Mouse (Mus musculus) E14TG2a.4 (cell line): ENCODE results near the gene Foxn3.
A peak's percentile ranks its signal among the peaks of the same experiment; 100 is the strongest.

Experiments used
- H3K27me3 ChIP-seq: 2 replicates; pipeline ENCODE4 v1.6.1; 2014; ENCODE audit warnings: low read length, control low read depth; ENCODE audit not compliant: insufficient read depth
- H3K36me3 ChIP-seq: 2 replicates; pipeline ENCODE4 v1.6.1; 2014; ENCODE audit warnings: low read length, control low read depth; ENCODE audit not compliant: insufficient read depth
- H3K4me1 ChIP-seq: replicated peaks from 2 replicates; pipeline ENCODE4 v1.6.1; 2014; ENCODE audit warnings: low read depth, low read length, control low read depth
- H3K4me3 ChIP-seq: replicated peaks from 2 replicates; pipeline ENCODE4 v1.5.1; 2014; ENCODE audit warnings: mild to moderate bottlenecking, low read length
- H3K9me3 ChIP-seq: 2 replicates; pipeline ENCODE4 v1.6.1; 2014; ENCODE audit warnings: low read length, control low read depth
- CTCF ChIP-seq: conservative IDR thresholded peaks from 2 replicates; pipeline ENCODE4 v1.5.1; 2014; ENCODE audit warnings: low read length
- NANOG ChIP-seq: IDR thresholded peaks from 2 replicates; pipeline ENCODE4 v1.6.1; 2014; ENCODE audit warnings: borderline replicate concordance, low read length, mixed read lengths
- POU5F1 ChIP-seq: IDR thresholded peaks from 2 replicates; pipeline ENCODE4 v1.6.1; 2014; ENCODE audit warnings: low read length, borderline replicate concordance

The Foxn3 gene

DNA sequence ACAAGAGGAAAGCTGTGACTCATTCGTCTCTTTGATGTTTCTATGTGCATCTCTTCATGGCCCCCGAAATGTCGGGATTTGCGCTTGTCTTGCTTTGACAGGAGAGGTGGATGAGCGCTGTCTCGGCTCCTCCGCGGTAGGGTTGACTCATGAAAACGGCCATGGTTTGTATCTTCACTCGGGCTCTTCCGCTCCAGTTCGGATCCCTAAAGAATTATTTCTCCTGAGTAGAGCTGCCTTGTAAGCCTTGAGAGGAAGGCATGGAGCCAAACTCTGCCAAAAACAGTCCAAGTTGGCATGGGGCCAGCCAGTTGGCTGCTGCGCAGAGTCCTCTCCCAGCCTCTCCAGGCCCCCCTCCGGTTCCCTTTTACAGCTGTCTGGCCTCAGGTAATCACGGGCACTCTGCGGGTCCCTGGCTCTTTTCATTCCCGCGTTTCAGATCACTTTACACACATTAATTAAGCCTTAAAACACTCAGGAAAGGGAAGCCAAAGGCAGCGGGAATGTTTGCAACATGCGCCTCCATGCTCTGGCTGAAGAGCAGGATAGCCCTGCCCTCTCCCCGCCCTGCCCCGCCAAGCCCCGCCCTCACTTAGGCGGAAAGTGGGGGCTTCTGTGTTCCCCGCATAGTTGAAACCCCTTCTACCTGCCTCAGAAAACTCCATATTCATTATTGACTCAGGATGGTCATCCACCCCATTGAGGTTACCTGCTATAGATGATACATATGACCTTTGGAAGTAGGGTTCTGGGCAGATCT, 7.0 kb upstream of the Foxn3 start:
- TF ChIP-seq NANOG: no peak
- no peak for TF ChIP-seq CTCF
- no peak for TF ChIP-seq POU5F1
- Histone ChIP-seq H3K9me3 (no peaks in the 10 kb centered on the region), H3K4me3 (peak overlapping the region; percentile 49), H3K27me3 (peaks cover 87% of the 10 kb centered on the region), H3K4me1 (peaks cover 39% of the 10 kb centered on the region), H3K36me3 (no peaks in the 10 kb centered on the region)

DNA sequence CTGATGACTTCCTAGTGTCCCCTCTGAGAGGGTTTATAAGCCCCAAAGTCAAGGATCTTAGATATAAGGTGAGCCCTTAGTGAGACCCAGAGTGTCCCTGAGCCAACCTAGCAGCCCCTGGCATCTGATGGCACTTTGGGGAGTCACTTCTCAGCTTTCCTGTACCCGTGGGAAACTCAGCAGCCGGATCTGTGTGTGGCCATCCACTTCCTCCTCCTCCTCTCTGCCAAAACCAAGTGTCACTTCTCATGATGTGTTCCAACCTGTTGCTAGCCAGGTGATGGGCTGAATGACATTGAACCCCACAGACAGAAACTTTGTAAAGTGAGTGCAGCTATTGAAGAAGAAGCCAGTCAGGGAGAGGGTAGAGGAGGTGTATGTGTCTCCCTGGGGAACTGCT, 2.2 kb upstream of the Foxn3 start:
- Histone ChIP-seq H3K4me1 (peaks cover 40% of the 10 kb centered on the region), H3K9me3 (no peaks in the 10 kb centered on the region), H3K27me3 (peaks cover 68% of the 10 kb centered on the region), H3K36me3 (no peaks in the 10 kb centered on the region), H3K4me3 (no peak overlapping the region)
- TF ChIP-seq CTCF (no peak), NANOG (no peak), POU5F1 (no peak)

DNA sequence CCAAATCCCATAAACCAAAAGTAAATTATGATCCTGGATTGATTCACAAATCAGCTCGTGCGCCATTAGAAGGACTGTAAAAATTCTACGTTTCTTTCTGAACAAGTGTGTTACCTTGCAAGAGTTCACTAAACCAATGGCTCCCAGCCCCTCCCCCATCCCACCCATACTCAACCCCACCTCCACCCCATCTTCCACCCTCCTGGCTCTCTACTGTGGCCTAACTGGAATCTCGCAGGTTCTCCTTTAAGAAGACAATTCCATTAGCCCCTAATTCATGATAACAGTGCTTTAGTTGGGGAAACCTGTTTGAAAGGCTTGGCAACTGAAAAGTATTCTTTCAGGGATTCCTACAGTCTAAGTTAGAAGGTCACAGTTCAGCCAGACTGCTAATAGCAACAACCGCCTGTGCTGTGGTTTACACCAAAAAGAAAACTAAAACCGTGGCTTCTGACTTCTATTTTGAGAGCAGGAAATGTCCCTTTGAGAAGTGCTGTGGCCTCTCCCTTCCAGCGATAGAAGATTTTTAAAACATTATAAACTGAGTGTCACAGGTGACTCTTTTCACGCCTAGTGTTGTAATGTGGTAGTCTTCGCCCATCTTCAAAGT, 1.0 kb upstream of the Foxn3 start:
- H3K36me3 ChIP-seq: no peaks in the 10 kb centered on the region
- H3K4me1 ChIP-seq: peaks cover 35% of the 10 kb centered on the region
- H3K27me3 ChIP-seq: peaks cover 59% of the 10 kb centered on the region
- no peaks in the 10 kb centered on the region for H3K9me3 ChIP-seq
- no peak for TF ChIP-seq NANOG
- TF ChIP-seq CTCF: no peak
- peak overlapping the region; percentile 85 for H3K4me3 ChIP-seq

- Histone ChIP-seq H3K4me1 (peaks cover 35% of the 10 kb centered on the region), H3K36me3 (no peaks in the 10 kb centered on the region), H3K9me3 (no peaks in the 10 kb centered on the region), H3K4me3 (peak overlapping the region; percentile 85), H3K27me3 (peaks cover 46% of the 10 kb centered on the region)
- TF ChIP-seq CTCF: no peak
Observed at GRCm38 (mm10) chr12:99562867-99563189, 554 bp downstream of the Foxn3 start.

GRCm38 (mm10) chr12:99562073-99562866, 1.1 kb downstream of the Foxn3 start:
- H3K27me3 ChIP-seq: peaks cover 44% of the 10 kb centered on the region
- no peaks in the 10 kb centered on the region for H3K36me3 ChIP-seq
- H3K4me3 ChIP-seq: peak overlapping the region; percentile 85
- no peak for TF ChIP-seq POU5F1
- peaks cover 35% of the 10 kb centered on the region for H3K4me1 ChIP-seq
- no peaks in the 10 kb centered on the region for H3K9me3 ChIP-seq

- Histone ChIP-seq H3K4me3 (no peak overlapping the region), H3K27me3 (peaks cover 35% of the 10 kb centered on the region), H3K4me1 (peaks cover 35% of the 10 kb centered on the region), H3K9me3 (no peaks in the 10 kb centered on the region), H3K36me3 (no peaks in the 10 kb centered on the region)
- no peak for TF ChIP-seq POU5F1
- TF ChIP-seq CTCF: no peak
- no peak for TF ChIP-seq NANOG
Observed at GRCm38 (mm10) chr12:99561333-99561766, 2.0 kb downstream of the Foxn3 start.

- TF ChIP-seq NANOG (no peak), POU5F1 (no peak), CTCF (no peak)
- Histone ChIP-seq H3K27me3 (peaks cover 29% of the 10 kb centered on the region), H3K36me3 (no peaks in the 10 kb centered on the region), H3K4me3 (no peak overlapping the region), H3K4me1 (peaks cover 35% of the 10 kb centered on the region), H3K9me3 (no peaks in the 10 kb centered on the region)
Observed at GRCm38 (mm10) chr12:99560701-99561332, 2.6 kb downstream of the Foxn3 start.

- TF ChIP-seq POU5F1 (no peak), NANOG (no peak), CTCF (no peak)
- H3K27me3 ChIP-seq: peaks cover 24% of the 10 kb centered on the region
- no peaks in the 10 kb centered on the region for H3K9me3 ChIP-seq
- no peaks in the 10 kb centered on the region for H3K36me3 ChIP-seq
- H3K4me3 ChIP-seq: no peak overlapping the region
- peaks cover 32% of the 10 kb centered on the region for H3K4me1 ChIP-seq
Observed at GRCm38 (mm10) chr12:99559483-99559882, 3.9 kb downstream of the Foxn3 start.
